Mouse (Mus musculus) heart, postnatal 4 days (tissue): ENCODE data around the gene Tcf20. TPM values are rescaled to one million over a fixed set of nuclear protein-coding genes. Genes with fewer than 3 reads are reported as not detected.

Experiments used
- DNase-seq: peaks from one replicate; pipeline ENCODE4 v3.0.0; 2021
- total RNA-seq, 2 experiments: library from RNA; stranded (reverse); gene quantifications; 2 replicates each; pipeline ENCODE4 v1.2.3; 2021

Tcf20 gene
- total RNA-seq, 2 experiments from 2014 or later = 71.1 to 78.7 TPM

- DNase-seq = no peak
These were observed 29.4 kb downstream of the Tcf20 start for GRCm38 (mm10) chr15:82958253-82958701.

DNA sequence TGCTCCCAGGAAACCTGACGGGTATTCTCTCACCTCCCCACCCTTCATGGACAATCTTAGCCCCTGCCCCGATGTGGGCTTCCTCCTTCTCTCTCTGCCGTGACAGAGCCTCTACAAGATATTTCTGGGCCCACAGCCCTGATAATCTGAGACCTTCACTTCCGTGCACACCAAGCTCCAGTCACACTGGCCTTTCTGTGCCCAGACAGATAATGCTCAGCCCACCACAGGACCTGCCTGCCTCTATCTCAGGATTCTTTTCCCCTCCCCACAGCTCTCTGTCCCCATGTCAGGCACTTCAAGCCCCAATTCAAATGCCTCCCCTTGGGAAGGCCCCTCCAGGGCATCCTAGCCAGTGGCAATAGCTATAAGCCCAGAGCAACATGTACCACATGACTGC is 31.0 kb downstream of the Tcf20 start:
- DNase-seq = no peak

- DNase-seq = no peak
These were observed 31.4 kb downstream of the Tcf20 start for GRCm38 (mm10) chr15:82956310-82956709.

- no peak for DNase-seq
These were observed 32.4 kb downstream of the Tcf20 start for GRCm38 (mm10) chr15:82955286-82955685.

- DNase-seq = no peak
These were observed 33.6 kb downstream of the Tcf20 start for GRCm38 (mm10) chr15:82954034-82954433.

DNA sequence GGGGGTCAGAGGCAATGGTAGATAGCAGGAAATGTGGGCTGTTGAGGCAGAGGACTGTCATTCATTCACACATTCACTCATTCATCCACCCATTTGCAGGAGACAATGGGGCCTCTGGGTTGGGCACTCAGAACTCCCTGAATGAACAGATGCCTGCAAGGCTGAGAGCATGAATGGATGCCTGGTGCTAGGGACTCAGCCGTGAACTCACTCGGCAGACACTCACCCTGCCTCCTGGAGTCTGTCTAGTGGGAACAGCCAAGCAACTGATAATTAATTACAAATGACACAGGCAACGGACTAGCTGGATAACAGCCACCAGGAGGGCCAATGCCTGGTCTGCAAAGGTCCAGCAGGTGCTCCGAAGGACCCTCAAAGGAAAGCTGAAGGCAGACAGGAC is 34.6 kb downstream of the Tcf20 start:
- DNase-seq = no peak

DNA sequence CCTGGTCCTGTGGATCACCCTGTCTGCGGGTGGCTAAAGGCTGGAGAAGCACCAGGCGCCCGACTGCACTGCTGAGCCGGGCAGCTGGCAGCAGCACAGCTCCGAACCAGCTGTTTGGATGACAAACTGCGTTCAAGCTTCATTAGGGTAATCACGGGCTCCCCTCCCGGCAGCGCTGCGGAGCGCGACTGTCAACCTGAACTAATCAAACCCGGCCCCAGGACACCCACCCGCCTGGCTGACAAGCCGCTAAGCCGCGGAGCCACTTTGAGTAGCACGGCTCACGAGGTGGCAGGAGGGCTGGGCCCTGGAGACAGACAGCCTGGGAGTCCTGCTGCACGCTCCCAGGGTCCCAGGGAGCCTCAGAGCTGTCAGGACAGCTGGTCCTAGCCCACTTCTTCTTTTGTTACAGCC is 35.4 kb downstream of the Tcf20 start:
- peak; percentile 27 for DNase-seq

- no peak for DNase-seq
These were observed 37.4 kb downstream of the Tcf20 start for GRCm38 (mm10) chr15:82950246-82950645.

DNA sequence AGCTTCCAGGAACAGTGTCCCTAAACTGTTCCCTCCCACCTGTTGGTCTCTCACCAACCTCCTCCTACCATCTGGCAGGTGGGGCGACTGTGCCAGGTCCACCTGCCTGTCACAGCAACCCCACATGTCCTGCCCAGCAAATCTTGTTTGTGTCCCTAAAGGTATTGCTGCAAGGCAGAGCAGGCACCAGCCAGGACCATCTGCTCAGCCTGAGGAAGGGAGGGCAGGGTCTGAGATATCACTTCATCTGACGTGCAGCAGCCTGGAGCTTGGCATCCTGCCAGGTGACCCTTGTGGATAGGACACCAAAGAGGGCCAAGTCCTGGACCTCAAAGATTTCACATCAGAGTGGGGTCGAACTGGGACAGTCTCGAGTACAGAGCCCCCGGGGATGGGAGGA is 40.2 kb downstream of the Tcf20 start:
- DNase-seq = peak; percentile 24

DNA sequence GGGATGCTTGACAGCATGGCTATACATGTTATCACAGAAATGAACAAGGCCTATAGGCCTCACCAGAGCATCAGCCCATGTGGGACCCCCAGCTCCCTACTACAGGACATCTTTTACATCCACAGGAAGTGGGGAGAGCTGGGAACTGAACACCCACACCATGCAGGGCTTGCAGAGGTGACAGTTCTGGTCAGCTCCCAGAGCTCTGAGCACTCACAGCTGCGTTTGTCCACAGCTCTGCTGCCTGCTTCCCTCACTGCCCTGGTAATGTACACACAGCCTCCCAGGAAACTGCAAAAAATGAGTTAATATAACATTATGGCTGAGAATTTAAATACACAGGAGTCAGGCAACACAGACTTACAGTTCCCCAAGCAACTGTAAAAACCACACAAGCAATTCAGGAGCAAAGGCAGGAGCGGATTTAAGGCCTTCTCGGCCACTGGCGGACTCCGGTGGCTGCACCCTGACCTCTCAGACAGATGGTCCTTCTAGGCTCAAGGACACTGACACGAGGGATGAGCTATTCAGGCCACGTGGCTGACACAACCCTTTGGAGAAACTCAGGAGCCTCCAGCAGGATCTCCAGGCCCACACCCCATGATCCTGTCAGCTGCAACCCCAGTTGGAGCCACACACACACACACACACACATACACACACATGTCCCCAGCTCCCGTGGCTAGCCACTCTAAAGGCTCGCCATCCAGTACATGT is 43.0 kb downstream of the Tcf20 start:
- DNase-seq = no peak

DNA sequence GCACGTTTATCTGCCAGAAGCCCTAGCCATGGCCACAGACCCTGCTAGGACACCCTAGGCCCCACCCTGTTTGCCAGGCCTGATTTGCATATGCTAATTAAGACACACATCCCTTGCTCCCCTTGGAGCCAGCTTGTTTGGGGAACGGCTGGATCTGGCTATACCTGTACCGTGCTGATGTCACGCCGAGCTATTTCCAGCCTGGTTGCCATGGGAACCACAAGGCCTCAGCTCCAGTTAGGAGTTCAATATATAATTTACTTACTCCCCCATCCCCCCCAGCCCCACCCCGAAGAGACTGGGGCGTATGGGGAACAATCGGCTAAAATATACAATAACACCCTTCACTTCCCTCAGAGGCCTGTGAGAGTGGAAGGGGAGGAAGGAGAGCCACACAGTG is 45.9 kb downstream of the Tcf20 start:
- DNase-seq = no peak

DNA sequence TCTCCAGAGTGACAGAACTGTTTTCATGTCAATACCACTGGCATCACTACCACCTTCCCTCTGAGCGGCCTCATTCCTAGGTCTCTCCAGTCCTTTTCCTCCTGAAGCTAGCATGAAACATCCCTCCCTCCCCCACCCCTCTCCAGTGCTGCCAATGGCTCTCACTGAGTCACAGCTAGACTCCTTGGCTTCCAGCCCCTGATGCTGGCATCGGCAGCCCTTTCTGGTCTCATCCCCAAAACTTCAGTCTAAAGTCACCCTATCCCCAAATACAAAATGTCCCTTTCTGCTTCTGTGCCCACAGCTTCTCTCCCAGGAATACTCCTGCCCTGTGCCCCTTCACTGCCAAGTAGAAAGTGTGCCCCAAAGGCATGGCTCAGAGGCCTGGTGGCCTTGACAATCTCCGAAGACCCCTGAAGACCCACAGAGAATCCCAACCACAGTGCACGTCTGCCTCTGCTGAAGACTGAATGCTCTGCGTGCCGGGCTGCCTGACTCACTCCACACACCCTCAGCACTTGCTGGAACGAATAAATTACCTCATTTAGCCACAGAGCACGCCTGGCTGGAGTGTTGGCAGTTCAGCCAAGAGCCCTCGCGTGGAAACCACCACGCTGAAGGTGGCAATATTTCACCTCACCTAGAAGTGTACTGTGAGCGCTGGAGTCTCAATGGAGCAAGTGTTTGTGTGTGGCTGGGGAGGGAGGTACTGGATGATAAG is 47.0 kb downstream of the Tcf20 start:
- DNase-seq = no peak

- peak; percentile 77 for DNase-seq
These were observed 49.5 kb downstream of the Tcf20 start for GRCm38 (mm10) chr15:82938155-82938569.

GRCm38 (mm10) chr15:82937428-82937992 is 50.2 kb downstream of the Tcf20 start:
- peak; percentile 48 for DNase-seq

- no peak for DNase-seq
These were observed 52.7 kb downstream of the Tcf20 start for GRCm38 (mm10) chr15:82934971-82935370.

DNA sequence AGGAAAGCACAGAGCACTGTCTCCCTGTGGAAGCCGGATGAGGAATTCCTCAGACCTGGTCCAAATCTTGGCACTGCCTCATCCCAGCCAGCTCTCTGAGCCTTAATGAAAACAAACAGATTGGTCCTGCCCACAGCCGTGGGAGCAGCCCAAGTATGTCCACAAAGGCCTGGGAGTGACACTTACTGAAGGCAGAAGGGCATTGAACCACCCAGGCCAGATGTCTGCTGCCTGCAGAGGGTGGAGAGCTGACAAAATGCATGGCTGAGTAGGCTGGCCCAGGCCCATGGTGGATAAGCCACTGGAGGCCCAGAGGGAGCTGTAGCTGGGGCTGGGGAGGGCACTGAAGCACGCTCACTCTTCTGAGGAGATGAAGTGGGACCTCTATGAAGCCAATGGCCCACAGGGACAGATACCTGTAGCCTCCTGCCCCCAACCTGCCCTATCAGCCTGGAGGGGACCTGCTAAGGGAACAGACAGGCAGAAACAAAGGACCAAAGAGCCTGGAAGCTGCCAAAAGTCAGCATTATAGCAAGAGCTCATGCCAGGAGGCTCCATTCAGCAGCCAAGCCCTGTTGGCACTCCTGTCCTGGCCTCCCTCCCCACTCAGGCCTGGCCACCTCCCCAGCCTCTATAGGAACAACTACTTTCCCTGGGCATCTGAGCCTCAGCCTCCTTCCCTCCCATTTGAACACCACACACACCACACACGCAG is 54.6 kb downstream of the Tcf20 start:
- no peak for DNase-seq

GRCm38 (mm10) chr15:82931436-82931835 is 56.2 kb downstream of the Tcf20 start:
- no peak for DNase-seq

- no peak for DNase-seq
These were observed 58.1 kb downstream of the Tcf20 start for GRCm38 (mm10) chr15:82929595-82929994.

DNA sequence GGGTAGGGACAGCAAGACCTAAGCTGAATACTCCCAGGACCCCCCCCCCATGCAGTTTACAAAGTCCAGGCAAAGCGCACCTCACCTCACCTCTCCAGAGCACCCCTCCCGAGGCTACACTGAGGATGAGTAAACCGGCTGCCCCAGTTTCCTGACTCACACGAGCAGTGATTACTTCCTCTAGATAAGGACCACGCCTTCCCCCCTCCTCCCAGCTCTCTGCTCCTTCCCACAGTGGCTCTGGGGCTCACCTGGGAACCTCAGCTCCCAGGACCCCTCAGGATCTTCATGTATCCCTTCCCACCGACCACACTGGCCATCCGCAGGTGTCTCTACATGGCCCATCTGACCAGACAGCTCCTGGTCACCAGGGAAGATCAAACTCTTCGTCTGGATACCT is 58.8 kb downstream of the Tcf20 start:
- DNase-seq = no peak

DNA sequence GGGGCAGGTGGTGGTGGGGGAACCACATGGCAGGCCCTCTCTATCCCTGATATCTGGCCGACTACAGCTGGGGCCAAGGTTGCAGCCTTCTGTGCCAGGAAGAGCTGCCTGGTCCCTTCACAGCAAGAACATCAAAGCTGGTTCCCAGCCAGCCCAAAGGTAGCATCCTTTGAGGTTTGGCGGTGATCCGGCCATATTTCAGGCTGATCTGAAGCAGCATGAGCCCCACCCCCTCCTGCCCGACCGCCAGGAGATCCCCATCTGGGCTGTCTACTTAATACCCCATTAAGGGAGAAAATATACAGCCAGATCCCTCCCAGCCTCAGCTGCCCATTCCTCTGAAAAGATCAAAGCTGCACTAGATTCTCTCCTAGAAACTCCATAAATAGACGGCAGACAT is 59.6 kb downstream of the Tcf20 start:
- DNase-seq = no peak

DNA sequence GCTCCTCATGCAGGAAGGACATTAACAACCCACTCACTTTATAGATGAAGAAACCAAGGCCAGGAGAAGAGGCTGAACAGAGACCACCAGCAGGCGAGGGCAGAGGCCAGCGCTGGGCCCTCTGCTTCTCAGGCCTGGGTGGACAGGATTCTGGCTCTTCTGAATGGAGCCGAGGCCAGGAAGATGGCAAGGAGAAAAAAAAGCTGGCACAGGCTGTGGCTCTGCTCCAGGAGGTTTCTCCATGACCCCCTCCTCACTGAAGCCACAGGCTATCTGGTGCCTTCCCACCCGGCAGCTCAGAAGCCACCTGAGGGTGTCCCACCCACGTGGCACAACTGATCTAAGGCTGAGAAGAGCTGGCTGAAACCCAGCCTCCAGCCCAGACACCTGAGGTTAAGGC is 60.6 kb downstream of the Tcf20 start:
- no peak for DNase-seq

- no peak for DNase-seq
These were observed 62.8 kb downstream of the Tcf20 start for GRCm38 (mm10) chr15:82924679-82925425.
